Mouse (Mus musculus) CH12.LX (cell line): ENCODE results near the gene Gm20532. TPM values are rescaled to one million over a fixed set of nuclear protein-coding genes. Genes with fewer than 3 reads are reported as not detected.

Experiments
- DNase-seq: peaks from one replicate; pipeline ENCODE4 v3.0.0-alpha.2; 2013; ENCODE audit errors: extremely low read depth
- H3K27ac ChIP-seq: 2 replicates; pipeline ENCODE4 v1.5.1; 2012; ENCODE audit warnings: low read depth, mild to moderate bottlenecking, control low read depth, moderate library complexity; ENCODE audit not compliant: insufficient read depth
- H3K27me3 ChIP-seq: replicated peaks from 2 replicates; pipeline ENCODE3; 2012; ENCODE audit warnings: inconsistent platforms
- H3K36me3 ChIP-seq, 2 experiments: replicated peaks in 1 of 2; 2 replicates each; pipeline versions ENCODE3 to v1.6.1; 2012; ENCODE audit warnings: inconsistent platforms in 1 of 2, low read length in 1 of 2, mild to moderate bottlenecking in 1 of 2, mixed read lengths in 1 of 2, moderate library complexity in 1 of 2; ENCODE audit not compliant: control insufficient read depth in 1 of 2, insufficient read depth in 1 of 2
- H3K4me1 ChIP-seq, 2 experiments: 2 replicates each; pipeline ENCODE4 v1.6.1; 2012; ENCODE audit warnings: inconsistent platforms in 1 of 2, moderate library complexity in 1 of 2; ENCODE audit not compliant: insufficient read depth in 2 of 2, control insufficient read depth in 1 of 2
- H3K4me2 ChIP-seq: 2 replicates; pipeline ENCODE4 v1.6.1; 2012; ENCODE audit warnings: low read depth, mild to moderate bottlenecking, control low read depth; ENCODE audit not compliant: poor library complexity, insufficient read depth, severe bottlenecking
- H3K4me3 ChIP-seq, 3 experiments: fragments of 150-350 bp in 1 of 3; sonication (generic) in 1 of 3; replicated peaks in 1 of 3; 2 replicates each; pipeline versions ENCODE3 to v1.5.1; 2011 to 2012; ENCODE audit warnings: low read depth in 2 of 3, low read length in 2 of 3, mild to moderate bottlenecking in 2 of 3, moderate library complexity in 2 of 3, control low read depth in 1 of 3, improper control_type of control experiment in 1 of 3, inconsistent platforms in 1 of 3, mixed read lengths in 1 of 3; ENCODE audit not compliant: poor library complexity in 1 of 3
- H3K79me2 ChIP-seq: replicated peaks from 2 replicates; pipeline ENCODE4 v1.6.1; 2012; ENCODE audit warnings: mild to moderate bottlenecking, moderate library complexity; ENCODE audit not compliant: control insufficient read depth, poor library complexity, insufficient read depth, severe bottlenecking; ENCODE audit errors: extremely low read depth
- H3K9ac ChIP-seq: 2 replicates; pipeline ENCODE4 v1.6.1; 2012; ENCODE audit warnings: low read depth, mild to moderate bottlenecking, control low read depth, moderate library complexity; ENCODE audit not compliant: insufficient read depth
- H3K9me3 ChIP-seq: replicated peaks from 2 replicates; pipeline ENCODE3; 2012; ENCODE audit warnings: low read length, inconsistent platforms, mixed read lengths
- CHD2 ChIP-seq: IDR thresholded peaks from 2 replicates; pipeline ENCODE4 v1.6.1; 2011; ENCODE audit warnings: low read length, improper control_type of control experiment
- EP300 ChIP-seq: IDR thresholded peaks from 2 replicates; pipeline ENCODE4 v1.6.1; 2011; ENCODE audit warnings: low read length, improper control_type of control experiment
- IRF4 ChIP-seq: IDR thresholded peaks from 2 replicates; pipeline ENCODE4 v1.6.1; 2014; ENCODE audit warnings: low read depth, mild to moderate bottlenecking, inconsistent platforms, low read length, improper control_type of control experiment
- JUND ChIP-seq: conservative IDR thresholded peaks from 2 replicates; pipeline ENCODE4 v1.6.1; 2011; ENCODE audit warnings: low read depth, low read length, improper control_type of control experiment
- KAT2A ChIP-seq: IDR thresholded peaks from 2 replicates; pipeline ENCODE4 v1.6.1; 2012; ENCODE audit warnings: low read length, improper control_type of control experiment, inconsistent platforms; ENCODE audit not compliant: insufficient replicate concordance
- MEF2A ChIP-seq: IDR thresholded peaks from 2 replicates; pipeline ENCODE4 v1.6.1; 2014; ENCODE audit warnings: low read depth, mild to moderate bottlenecking, inconsistent platforms, low read length, improper control_type of control experiment, borderline replicate concordance
- PAX5 ChIP-seq: IDR thresholded peaks from 2 replicates; pipeline ENCODE4 v1.6.1; 2012; ENCODE audit warnings: low read length, inconsistent platforms, mixed read lengths
- POLR2AphosphoS2 ChIP-seq: IDR thresholded peaks from 2 replicates; pipeline ENCODE4 v1.6.1; 2011; ENCODE audit warnings: low read depth, low read length, improper control_type of control experiment
- RAD21 ChIP-seq: IDR thresholded peaks from 2 replicates; pipeline ENCODE4 v1.6.1; 2011; ENCODE audit warnings: low read depth, mild to moderate bottlenecking, low read length, improper control_type of control experiment, moderate library complexity
- RCOR1 ChIP-seq: conservative IDR thresholded peaks from 2 replicates; pipeline ENCODE4 v1.6.1; 2012; ENCODE audit warnings: low read depth, mild to moderate bottlenecking, inconsistent platforms, low read length, improper control_type of control experiment
- SMC3 ChIP-seq: IDR thresholded peaks from 2 replicates; pipeline ENCODE4 v1.6.1; 2011; ENCODE audit warnings: low read depth, low read length, improper control_type of control experiment
- TBP ChIP-seq: conservative IDR thresholded peaks from 2 replicates; pipeline ENCODE4 v1.6.1; 2011; ENCODE audit warnings: low read depth, low read length, improper control_type of control experiment
- ZC3H11A ChIP-seq: IDR thresholded peaks from 2 replicates; pipeline ENCODE4 v1.6.1; 2012; ENCODE audit warnings: low read depth, mild to moderate bottlenecking, inconsistent platforms, low read length, improper control_type of control experiment
- ZKSCAN1 ChIP-seq: IDR thresholded peaks from 2 replicates; pipeline ENCODE4 v1.6.1; 2012; ENCODE audit warnings: low read depth, inconsistent platforms, low read length, improper control_type of control experiment, borderline replicate concordance
- dilution Hi-C: fragments of 300-500 bp; cut with MboI; formaldehyde crosslinking; loops from 2 replicates; pipeline ENCODE4 v1.14.3; 2020; ENCODE audit warnings: low sequenced_read_pairs; ENCODE audit not compliant: extremely low pct_unique_long_range_greater_than_20kb, extremely low pct_ligation_motif_present
- in situ Hi-C: fragments of 300-500 bp; cut with MboI; formaldehyde crosslinking; loops from 3 replicates; pipeline ENCODE4 v1.14.3; 2019; ENCODE audit warnings: low sequenced_read_pairs, low pct_ligation_motif_present, low pct_unique_long_range_greater_than_20kb, mixed read lengths
- polyA plus RNA-seq: library from polyadenylated mRNA; unstranded; fragments of >175 nt; gene quantifications from 2 replicates; pipeline ENCODE4 v1.2.1, GENCODE M21; 2012; ENCODE audit warnings: low read depth; ENCODE audit not compliant: insufficient read length
- total RNA-seq, 2 experiments: library from RNA; depleted of rRNA; stranded (reverse); fragments of 300-350 nt in 1 of 2; fragments of >200 nt in 1 of 2; gene quantifications; 2 replicates each; pipeline ENCODE4 v1.2.3; 2012 to 2014

Gene Gm20532
- total and polyA plus RNA-seq, 3 experiments: not detected

DNA sequence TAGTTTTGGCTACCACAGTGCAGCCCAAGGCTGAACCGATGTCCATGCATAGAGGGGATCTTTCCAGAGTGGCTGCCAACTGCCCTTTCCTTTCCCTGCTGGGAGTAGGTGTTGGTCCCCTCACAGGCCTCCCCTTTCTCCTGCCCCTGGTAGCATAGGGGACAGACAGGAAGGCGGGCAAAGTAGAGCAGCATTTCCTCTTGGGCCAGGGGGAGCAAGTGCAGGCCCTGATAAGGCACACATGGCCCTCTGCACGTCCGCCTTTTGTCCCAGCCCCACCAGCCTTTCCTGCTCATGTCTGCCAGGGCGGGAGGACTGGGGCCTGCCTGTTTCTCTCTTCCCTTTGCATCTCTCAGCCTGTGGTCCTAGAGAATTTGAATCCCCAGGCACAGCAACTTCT is 14.6 kb upstream of the Gm20532 start:
- no peak for DNase-seq
- Histone ChIP-seq H3K36me3 (no peaks in the 10 kb centered on the region), H3K9ac (no peak overlapping the region), H3K4me1 (peaks cover 12 to 34% of the 10 kb centered on the region in 2 experiments), H3K4me2 (no peak overlapping the region), H3K27ac (no peak overlapping the region), H3K27me3 (peaks cover 2% of the 10 kb centered on the region), H3K9me3 (no peaks in the 10 kb centered on the region), H3K79me2 (no peaks in the 10 kb centered on the region), H3K4me3 (no peak overlapping the region)
- in situ Hi-C loops (no loop called here), dilution Hi-C loops (no loop called here)
- no peak for TF ChIP-seq PAX5

GRCm38 (mm10) chr2:26573396-26573795 is 13.0 kb upstream of the Gm20532 start:
- TF ChIP-seq POLR2AphosphoS2 (no peak), SMC3 (no peak), CHD2 (no peak), MEF2A (no peak), ZKSCAN1 (no peak), JUND (no peak), RCOR1 (no peak), ZC3H11A (no peak), KAT2A (no peak)
- peaks cover 2% of the 10 kb centered on the region for H3K27me3 ChIP-seq
- no peak for DNase-seq
- no peak overlapping the region for H3K27ac ChIP-seq
- no peaks in the 10 kb centered on the region for H3K36me3 ChIP-seq
- in situ Hi-C loops (no loop called here), dilution Hi-C loops (no loop called here)
- no peak overlapping the region for H3K4me2 ChIP-seq
- no peak overlapping the region for H3K4me3 ChIP-seq
- H3K4me1 ChIP-seq: peaks cover 18 to 48% of the 10 kb centered on the region in 2 experiments
- no peaks in the 10 kb centered on the region for H3K79me2 ChIP-seq
- no peaks in the 10 kb centered on the region for H3K9me3 ChIP-seq
- H3K9ac ChIP-seq: no peak overlapping the region

DNA sequence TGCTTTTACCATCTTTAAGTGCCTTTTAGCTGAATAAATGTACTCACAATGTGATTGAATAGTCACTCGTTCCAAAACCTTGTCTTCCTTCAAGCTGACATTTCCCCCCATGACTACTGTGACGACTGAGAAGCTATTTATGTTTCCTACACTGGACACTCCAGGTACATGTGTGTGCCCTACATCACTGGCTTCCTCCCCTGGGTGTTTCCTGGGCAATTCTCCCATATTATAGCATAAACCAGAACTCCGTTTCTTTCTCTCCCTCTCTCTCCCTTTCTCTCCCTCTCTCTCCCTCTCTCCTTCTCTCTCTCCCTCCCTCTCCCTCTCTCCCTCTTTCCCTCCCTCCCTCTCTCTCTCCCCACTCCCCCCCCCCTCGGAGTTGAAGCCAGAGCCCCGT is 12.6 kb upstream of the Gm20532 start:
- Histone ChIP-seq H3K79me2 (no peaks in the 10 kb centered on the region), H3K9me3 (no peaks in the 10 kb centered on the region), H3K36me3 (no peaks in the 10 kb centered on the region), H3K4me1 (peaks cover 20 to 52% of the 10 kb centered on the region in 2 experiments), H3K27me3 (no peaks in the 10 kb centered on the region), H3K4me3 (no peak overlapping the region), H3K9ac (no peak overlapping the region), H3K4me2 (no peak overlapping the region), H3K27ac (no peak overlapping the region)
- in situ Hi-C loops (no loop called here), dilution Hi-C loops (no loop called here)
- TF ChIP-seq EP300: no peak
- TF ChIP-seq RAD21: no peak
- TF ChIP-seq MEF2A: no peak
- TF ChIP-seq TBP: no peak
- no peak for TF ChIP-seq IRF4
- DNase-seq: no peak
